9 mouse cellular contexts compared by ENCODE assay signal in genomic region chr6:136856071-136856636, GRCm38 (mm10). TPM values are rescaled to one million over a fixed set of nuclear protein-coding genes. Genes with fewer than 3 reads are reported as not detected.
DNase-seq lines count a peak whose midpoint lies in the region; ATAC-seq and TF ChIP-seq lines count a peak whose summit lies in the region.
"Had no signal": no experiment of that assay in that cellular context is flagged by ENCODE, and none has a peak within 500 bp of the region (broad histone marks: within the 10 kb centered on the region; RNA-seq: fewer than 3 reads in every experiment).

No protein-coding gene starts in this region.

- no peaks in the 10 kb centered on the region for H3K36me3 ChIP-seq in heart, embryonic 15.5 days
- no peaks in the 10 kb centered on the region for H3K36me3 ChIP-seq in midbrain, embryonic 13.5 days

- intact Hi-C loops in heart, postnatal 25 days (cut with DNase I): no loop called here

- no peaks in the 10 kb centered on the region for H3K27me3 ChIP-seq in heart, embryonic 15.5 days
- no peaks in the 10 kb centered on the region for H3K27me3 ChIP-seq in midbrain, embryonic 13.5 days
- H3K27me3 ChIP-seq: CH12.LX had no signal

- peak overlapping the region; percentile 41 for H3K9ac ChIP-seq in heart, embryonic 15.5 days
- H3K9ac ChIP-seq in midbrain, embryonic 13.5 days (replicated peaks): no peak overlapping the region

- no peak; the same call in 1 of the 2 replicates for TF ChIP-seq POLR2A in bone marrow, adult 2 months (IDR thresholded peaks at IDR 0.05; ENCODE audit: borderline replicate concordance, control insufficient read depth, low read depth, low read length)

- WGBS in bone marrow, adult 2 months: 15% methylated on average over 14 of the region's 14 CpGs
- 19% methylated on average over 14 of the region's 14 CpGs for WGBS in heart, embryonic 15.5 days
- 75% methylated on average over 14 of the region's 14 CpGs for WGBS in midbrain, embryonic 13.5 days

- no peak for TF ChIP-seq CTCF in bone marrow, adult 2 months (IDR thresholded peaks at IDR 0.05; ENCODE audit: control insufficient read depth, insufficient read depth, low read length)

- H3K4me2 ChIP-seq in heart, embryonic 15.5 days: peak overlapping the region; percentile 64
- no peak overlapping the region for H3K4me2 ChIP-seq in midbrain, embryonic 13.5 days (replicated peaks)

- H3K4me3 ChIP-seq in bone marrow, adult 2 months (replicated peaks; ENCODE audit: control insufficient read depth, low read depth, low read length): peak overlapping the region; percentile 63
- peak overlapping the region; percentile 43 for H3K4me3 ChIP-seq in heart, embryonic 15.5 days
- no peak overlapping the region for H3K4me3 ChIP-seq in midbrain, embryonic 13.5 days (replicated peaks)

- peak overlapping the region; percentile 53 for H3K27ac ChIP-seq in bone marrow, adult 2 months (ENCODE audit: control insufficient read depth, insufficient read depth, low read depth, low read length, poor library complexity)
- H3K27ac ChIP-seq in heart, embryonic 15.5 days: peak overlapping the region; percentile 95
- H3K27ac ChIP-seq in midbrain, embryonic 13.5 days: no peak overlapping the region

- DNase-seq in heart, adult 11 months: peak; percentile 94
- no peak for DNase-seq in heart, postnatal 25 days (ENCODE audit: low spot score)
- peak; percentile 50 for DNase-seq in lung, postnatal 10 days
- DNase-seq in neural tube, embryonic 10.5 days (ENCODE audit: extremely low spot score, low spot score): no peak
- no peak for DNase-seq in ovary, postnatal 14 days (ENCODE audit: low spot score)

- no peaks in the 10 kb centered on the region for H3K9me3 ChIP-seq in heart, embryonic 15.5 days (replicated peaks)
- no peaks in the 10 kb centered on the region for H3K9me3 ChIP-seq in midbrain, embryonic 13.5 days

- peaks cover 5% of the 10 kb centered on the region for H3K4me1 ChIP-seq in bone marrow, adult 2 months (ENCODE audit: control insufficient read depth, insufficient read depth, low read length)
- H3K4me1 ChIP-seq in heart, embryonic 15.5 days (replicated peaks): peaks cover 55% of the 10 kb centered on the region
- 0 out of 2 replicates have a peak, but pooled peaks cover 5% of the 10 kb centered on the region for H3K4me1 ChIP-seq in midbrain, embryonic 13.5 days (replicated peaks)

- no peak; the same call in 1 of the 2 replicates for ATAC-seq in heart, embryonic 15.5 days (replicated peaks; ENCODE audit: insufficient number of reproducible peaks, insufficient read depth, low FRiP score, low read depth)
- ATAC-seq in midbrain, embryonic 13.5 days: no peak

RNA-seq across cellular contexts. Expression of gene Art4, which starts 1.4 kb away (rescaled TPM):
- total RNA-seq in heart, postnatal 25 days (2021): 10 to 100 TPM; 16.8 to 17.8 TPM
- polyA plus RNA-seq in bone marrow, adult 2 months (2011; ENCODE audit: insufficient read depth, insufficient read length, low replicate concordance, missing spikeins): 18.5 and 20.6 TPM in 2 replicates
- 14.4 and 16.5 TPM in 2 replicates for polyA plus RNA-seq in heart, embryonic 15.5 days (2015; fragmentation: Nextera tagmentation; extraction: Ambion mirVana)
- 0.08 and 0.16 TPM in 2 replicates for polyA plus RNA-seq in midbrain, embryonic 13.5 days (2015; fragmentation: Nextera tagmentation; extraction: Ambion mirVana)

RNA-seq across cellular contexts. Expression of gene Mgp, which starts 19.5 kb away (rescaled TPM):
- 100 to 1,000 TPM; 365 to 487 TPM for total RNA-seq in heart, postnatal 25 days (2021)
- 43.9 and 117 TPM in 2 replicates for polyA plus RNA-seq in bone marrow, adult 2 months (2011; ENCODE audit: insufficient read depth, insufficient read length, low replicate concordance, missing spikeins)
- 595 and 619 TPM in 2 replicates for polyA plus RNA-seq in heart, embryonic 15.5 days (2015; fragmentation: Nextera tagmentation; extraction: Ambion mirVana)
- polyA plus RNA-seq in midbrain, embryonic 13.5 days (2015; fragmentation: Nextera tagmentation; extraction: Ambion mirVana): 2.7 TPM in 2 replicates
- total RNA-seq: CH12.LX had no signal

RNA-seq across cellular contexts. Expression of gene Smco3, which starts 20.9 kb away (rescaled TPM):
- not detected for total RNA-seq in heart, postnatal 25 days (2021)
- polyA plus RNA-seq in bone marrow, adult 2 months (2011; ENCODE audit: insufficient read depth, insufficient read length, low replicate concordance, missing spikeins): 0.95 and 1.9 TPM in 2 replicates
- 0.30 TPM in 1 of 2 replicates, not detected in the other for polyA plus RNA-seq in heart, embryonic 15.5 days (2015; fragmentation: Nextera tagmentation; extraction: Ambion mirVana)
- polyA plus RNA-seq in midbrain, embryonic 13.5 days (2015; fragmentation: Nextera tagmentation; extraction: Ambion mirVana): 0.35 and 0.40 TPM in 2 replicates

RNA-seq across cellular contexts. Expression of gene Wbp11, which starts 28.1 kb away (rescaled TPM):
- 10 to 100 TPM; 57.0 to 63.3 TPM for total RNA-seq in heart, postnatal 25 days (2021)
- polyA plus RNA-seq in bone marrow, adult 2 months (2011; ENCODE audit: insufficient read depth, insufficient read length, low replicate concordance, missing spikeins): 38.3 and 48.2 TPM in 2 replicates
- 60.4 and 66.9 TPM in 2 replicates for polyA plus RNA-seq in heart, embryonic 15.5 days (2015; fragmentation: Nextera tagmentation; extraction: Ambion mirVana)
- polyA plus RNA-seq in midbrain, embryonic 13.5 days (2015; fragmentation: Nextera tagmentation; extraction: Ambion mirVana): 89.8 and 92.5 TPM in 2 replicates

RNA-seq across cellular contexts. Expression of gene BC049715, which starts 28.7 kb away (rescaled TPM):
- 1 to 10 TPM in 1 of 2 experiments, under 1 TPM in 1; 0.62 to 2.0 TPM for total RNA-seq in heart, postnatal 25 days (2021)
- not detected in 2 replicates for polyA plus RNA-seq in bone marrow, adult 2 months (2011; ENCODE audit: insufficient read depth, insufficient read length, low replicate concordance, missing spikeins)
- 1.3 and 1.9 TPM in 2 replicates for polyA plus RNA-seq in heart, embryonic 15.5 days (2015; fragmentation: Nextera tagmentation; extraction: Ambion mirVana)
- polyA plus RNA-seq in midbrain, embryonic 13.5 days (2015; fragmentation: Nextera tagmentation; extraction: Ambion mirVana): 1.4 and 1.7 TPM in 2 replicates

Comparison
In these comparisons a context has a peak if more than half of its experiments do, and no peak if none do; other contexts are left out.
1. DNase-seq: peak in heart, adult 11 months (single experiment) and lung, postnatal 10 days (single experiment); none in heart, postnatal 25 days (single experiment), neural tube, embryonic 10.5 days (single experiment) and ovary, postnatal 14 days (single experiment).
2. RNA of gene Art4, which starts 1.4 kb away (polyA plus RNA-seq): 18.5 to 20.6 TPM in bone marrow, adult 2 months and 14.4 to 16.5 TPM in heart, embryonic 15.5 days; 0.08 to 0.16 TPM in midbrain, embryonic 13.5 days; every median in the first group is over 10 times any median in the second.
3. RNA of gene Mgp, which starts 19.5 kb away (polyA plus RNA-seq): 595 to 619 TPM in heart, embryonic 15.5 days and 43.9 to 117 TPM in bone marrow, adult 2 months; 2.7 TPM in midbrain, embryonic 13.5 days; every median in the first group is over 10 times any median in the second.